Mouse (Mus musculus) hindbrain, embryonic 10.5 days (tissue): ENCODE data around the gene Ttc39b. TPM values are rescaled to one million over a fixed set of nuclear protein-coding genes. Genes with fewer than 3 reads are reported as not detected.

Experiments
- DNase-seq: peaks from one replicate; pipeline ENCODE4 v3.0.0-alpha.2; 2017; ENCODE audit warnings: low spot score
- H3K27ac ChIP-seq: fragments of 300-500 bp; sonication (generic); 2 replicates; pipeline ENCODE4 v1.5.1; 2016; ENCODE audit warnings: mild to moderate bottlenecking, moderate library complexity
- H3K27me3 ChIP-seq: fragments of 300-500 bp; sonication (generic); 2 replicates; pipeline ENCODE4 v1.6.1; 2016; ENCODE audit warnings: mild to moderate bottlenecking; ENCODE audit not compliant: poor library complexity, insufficient read depth, severe bottlenecking
- H3K36me3 ChIP-seq: fragments of 300-500 bp; sonication (generic); 2 replicates; pipeline ENCODE4 v1.6.1; 2016; ENCODE audit warnings: mild to moderate bottlenecking, moderate library complexity
- H3K4me1 ChIP-seq: fragments of 300-500 bp; sonication (generic); replicated peaks from 2 replicates; pipeline ENCODE4 v1.6.1; 2016; ENCODE audit warnings: mild to moderate bottlenecking
- H3K4me3 ChIP-seq: fragments of 300-500 bp; sonication (generic); 2 replicates; pipeline ENCODE4 v1.5.1; 2016; ENCODE audit warnings: mild to moderate bottlenecking, moderate library complexity
- H3K9me3 ChIP-seq: fragments of 300-500 bp; sonication (generic); 2 replicates; pipeline ENCODE4 v1.6.1; 2016; ENCODE audit warnings: mild to moderate bottlenecking, moderate library complexity
- WGBS: fragments of 180-500 bp; shearing (Covaris S2); methylation state at CpG from one replicate; pipeline ENCODE4 v1.1.7; 2016; 5-methylcytosine and 5-hydroxymethylcytosine counted together
- polyA plus RNA-seq: library from polyadenylated mRNA; unstranded; fragments of >200 nt; fragmentation: Nextera tagmentation; extraction: Ambion mirVana; gene quantifications from 2 replicates; pipeline ENCODE4 v1.2.1, GENCODE M21; 2016

Gene Ttc39b
- 1.8 and 2.5 TPM in 2 replicates for polyA plus RNA-seq

DNA sequence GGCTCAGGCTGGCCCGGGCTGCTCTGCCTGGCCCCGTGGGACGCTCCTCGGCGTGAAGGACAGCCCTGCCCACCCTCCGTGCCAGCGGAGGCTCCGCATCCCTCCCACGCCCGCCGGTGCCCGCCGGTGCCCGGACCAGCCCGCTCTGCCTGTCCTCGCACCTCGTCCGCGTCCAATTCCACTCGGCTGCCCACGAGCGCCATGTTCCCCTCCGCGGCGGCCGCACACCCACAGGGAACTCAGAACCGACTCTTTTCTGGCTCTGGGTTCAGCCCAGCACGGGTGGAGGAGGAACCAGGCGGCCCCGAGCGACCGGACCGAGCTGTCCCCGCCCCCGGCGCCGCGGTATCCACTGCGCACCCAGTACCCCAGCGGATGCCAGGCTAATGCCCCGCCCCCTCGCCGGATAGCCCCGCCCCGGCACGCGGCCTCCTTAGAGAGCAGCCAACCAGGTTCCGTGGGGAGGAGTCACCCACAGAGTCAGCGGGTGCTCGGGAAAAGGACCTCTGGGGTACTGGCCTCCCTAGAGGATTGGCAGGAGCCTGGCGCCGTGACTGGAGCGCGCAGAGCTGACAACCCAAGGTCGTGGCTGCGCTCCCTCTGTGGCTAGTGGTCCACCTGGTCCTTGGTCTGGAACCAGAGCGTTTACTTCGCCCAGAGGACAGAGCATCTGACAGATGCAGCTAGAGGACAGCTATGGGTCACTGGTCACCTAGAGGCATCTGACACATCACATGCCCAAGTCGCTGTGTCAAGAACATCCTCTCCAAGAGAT is at the start of gene Ttc39b:
TSS of gene Ttc39b (minus strand) at position 346 of the 775 bp plus-strand sequence.
- peak within 1 kb of the TSS; percentile 81 for H3K4me3 ChIP-seq
- DNase-seq, result peak; percentile 93
- H3K27me3 ChIP-seq, result peaks cover 28% of the 10 kb centered on the region
- peaks cover 17% of the 10 kb centered on the region for H3K4me1 ChIP-seq
- no peaks in the 10 kb centered on the region for H3K9me3 ChIP-seq
- WGBS, result under 1% methylated on average over 59 of the region's 59 CpGs
- H3K27ac ChIP-seq, result peak within 1 kb of the TSS; percentile 80
- H3K36me3 ChIP-seq, result no peaks in the 10 kb centered on the region

DNA sequence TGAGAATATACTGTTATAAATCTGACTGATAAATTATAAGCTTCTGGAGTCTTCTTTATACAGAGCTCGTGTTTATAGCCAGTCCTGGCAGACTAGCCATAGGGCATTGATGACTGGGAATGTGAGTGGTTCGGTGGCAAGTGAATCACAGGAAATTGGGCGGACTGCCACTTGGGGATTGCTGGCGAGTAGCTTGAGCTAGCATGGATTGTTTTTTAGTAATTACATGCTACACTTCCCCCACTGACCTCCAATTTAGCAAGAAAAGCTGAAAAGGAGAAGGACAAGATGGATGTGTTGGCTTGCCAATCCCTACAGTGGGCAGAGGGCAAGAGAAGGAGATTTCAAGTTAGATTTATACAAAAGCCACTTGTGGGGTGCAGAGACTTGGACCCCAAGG is 49.3 kb upstream of the Ttc39b start:
- Histone ChIP-seq H3K9me3 (no peaks in the 10 kb centered on the region), H3K36me3 (no peaks in the 10 kb centered on the region), H3K27me3 (no peaks in the 10 kb centered on the region), H3K27ac (no peak overlapping the region), H3K4me1 (no peaks in the 10 kb centered on the region), H3K4me3 (no peak overlapping the region)
- DNase-seq, result no peak
- WGBS, result 81% methylated on average over 4 of the region's 4 CpGs

DNA sequence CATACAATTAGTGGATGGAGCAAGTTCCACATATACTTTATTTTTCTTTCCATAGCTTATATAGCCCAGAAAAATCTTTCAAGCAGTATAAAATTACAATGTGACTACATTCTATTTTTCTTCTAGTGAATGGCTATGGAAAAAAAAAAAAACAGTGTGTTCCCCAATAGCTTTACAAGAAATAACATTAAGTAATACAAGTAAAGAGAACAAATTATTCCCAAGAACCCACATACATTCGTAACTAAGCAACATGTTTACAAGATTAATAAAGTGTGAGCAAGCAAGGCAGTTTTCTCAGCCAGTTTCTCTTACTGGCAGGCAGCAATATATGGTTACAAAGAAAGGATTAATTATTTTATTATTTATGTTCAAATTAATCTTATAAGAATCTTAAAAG is 33.7 kb upstream of the Ttc39b start:
- H3K27ac ChIP-seq, result no peak overlapping the region
- no peaks in the 10 kb centered on the region for H3K36me3 ChIP-seq
- H3K27me3 ChIP-seq, result no peaks in the 10 kb centered on the region
- no peak overlapping the region for H3K4me3 ChIP-seq
- 86% methylated on average over 1 of the region's 1 CpGs for WGBS
- no peak for DNase-seq
- H3K9me3 ChIP-seq, result peaks cover 12% of the 10 kb centered on the region; the same call in 1 of the 2 replicates
- no peaks in the 10 kb centered on the region for H3K4me1 ChIP-seq

DNA sequence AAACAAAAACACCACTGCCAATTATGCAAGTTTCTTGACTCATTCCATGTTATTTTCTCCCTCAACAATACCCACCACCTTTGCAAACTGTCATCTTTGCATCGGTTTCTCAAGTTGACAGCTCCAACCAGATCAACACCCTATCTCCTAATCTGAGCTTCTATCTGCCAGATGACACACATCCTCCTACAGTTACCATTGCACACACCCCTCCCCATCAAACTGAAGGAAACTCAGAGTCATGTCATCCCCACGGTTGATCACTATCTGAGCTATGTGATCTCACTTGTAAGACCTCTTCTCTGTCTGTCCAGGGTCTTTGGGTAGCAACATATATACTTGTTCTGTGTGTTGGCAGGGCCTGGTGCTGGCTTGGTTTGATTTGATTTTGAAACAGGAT is 30.7 kb upstream of the Ttc39b start:
- H3K4me3 ChIP-seq, result no peak overlapping the region
- no peak for DNase-seq

DNA sequence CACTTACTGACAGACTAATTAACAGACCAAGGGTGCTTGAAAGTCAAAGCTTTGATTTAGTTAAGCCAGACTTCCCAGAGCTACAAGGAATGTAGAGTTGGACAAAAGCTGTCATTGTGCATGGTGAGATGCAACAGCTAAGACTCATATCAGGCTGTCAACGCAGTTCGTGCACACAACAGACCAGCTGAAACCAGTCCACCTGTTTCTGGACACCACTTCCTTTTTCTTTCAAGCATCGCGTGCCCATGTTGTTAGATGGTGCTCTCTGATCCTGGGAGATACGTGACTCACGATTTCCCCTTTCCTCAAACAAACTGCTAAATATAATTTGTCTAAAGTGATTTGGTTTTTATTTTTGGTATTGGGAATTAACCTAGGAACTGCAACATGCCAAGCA is 29.9 kb upstream of the Ttc39b start:
- H3K27me3 ChIP-seq, result no peaks in the 10 kb centered on the region
- H3K27ac ChIP-seq, result no peak overlapping the region
- H3K4me3 ChIP-seq, result no peak overlapping the region
- H3K36me3 ChIP-seq, result no peaks in the 10 kb centered on the region
- 0 out of 2 replicates have a peak, but pooled peaks cover 5% of the 10 kb centered on the region for H3K9me3 ChIP-seq
- no peak for DNase-seq
- 81% methylated on average over 6 of the region's 6 CpGs for WGBS
- no peaks in the 10 kb centered on the region for H3K4me1 ChIP-seq

More for the DNA sequence above, 30.7 kb upstream of the Ttc39b start:
- 0 out of 2 replicates have a peak, but pooled peaks cover 6% of the 10 kb centered on the region for H3K9me3 ChIP-seq
- H3K4me1 ChIP-seq, result no peaks in the 10 kb centered on the region
- no peaks in the 10 kb centered on the region for H3K27me3 ChIP-seq
- H3K36me3 ChIP-seq, result no peaks in the 10 kb centered on the region
- H3K27ac ChIP-seq, result no peak overlapping the region
- 89% methylated on average over 2 of the region's 2 CpGs for WGBS

DNA sequence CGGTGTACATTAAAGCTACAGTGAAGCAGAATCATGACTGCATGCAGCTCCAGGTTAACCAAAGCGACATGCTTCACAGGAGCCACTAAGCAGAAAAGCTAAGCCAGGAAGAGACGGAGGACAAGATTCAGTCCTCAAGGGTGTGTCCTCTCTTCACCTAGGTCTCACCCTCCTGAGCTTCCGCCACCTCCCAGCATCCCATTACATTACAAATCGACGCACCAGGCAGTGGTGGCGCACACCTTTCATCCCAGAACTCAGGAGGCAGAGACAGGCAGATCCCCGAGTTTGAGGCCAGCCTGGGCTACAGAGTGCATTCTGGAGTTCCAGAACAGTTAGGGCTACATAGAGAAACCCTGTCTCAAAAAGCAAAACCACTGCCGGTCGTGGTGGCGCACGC is 29.2 kb upstream of the Ttc39b start:
- Histone ChIP-seq H3K27me3 (no peaks in the 10 kb centered on the region), H3K4me1 (no peaks in the 10 kb centered on the region), H3K4me3 (no peak overlapping the region), H3K9me3 (0 out of 2 replicates have a peak, but pooled peaks cover 5% of the 10 kb centered on the region), H3K36me3 (no peaks in the 10 kb centered on the region), H3K27ac (no peak overlapping the region)
- DNase-seq, result no peak
- WGBS, result 94% methylated on average over 12 of the region's 12 CpGs

DNA sequence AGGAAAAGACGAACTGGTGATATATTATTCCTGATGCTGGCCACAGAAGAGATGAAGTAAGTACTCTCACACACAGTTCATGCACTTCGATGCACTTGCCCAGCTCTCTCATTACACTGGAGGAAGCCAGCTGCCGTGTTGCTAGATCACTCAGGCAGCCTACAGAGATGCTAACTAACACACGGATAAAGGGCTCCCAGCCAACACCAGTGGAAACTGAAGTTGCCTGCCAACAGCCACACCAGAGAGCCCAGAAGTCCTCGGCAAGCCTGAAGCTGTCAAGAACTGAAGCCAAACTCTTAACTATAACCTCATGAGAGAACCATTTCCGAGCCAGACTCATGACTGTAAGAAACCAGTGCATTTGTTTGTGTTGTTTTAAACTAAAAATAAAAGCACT is 26.7 kb upstream of the Ttc39b start:
- H3K9me3 ChIP-seq, result no peaks in the 10 kb centered on the region
- H3K4me1 ChIP-seq, result no peaks in the 10 kb centered on the region
- H3K4me3 ChIP-seq, result no peak overlapping the region
- no peaks in the 10 kb centered on the region for H3K27me3 ChIP-seq
- 76% methylated on average over 6 of the region's 6 CpGs for WGBS
- H3K27ac ChIP-seq, result no peak overlapping the region
- no peak for DNase-seq
- H3K36me3 ChIP-seq, result no peaks in the 10 kb centered on the region

DNA sequence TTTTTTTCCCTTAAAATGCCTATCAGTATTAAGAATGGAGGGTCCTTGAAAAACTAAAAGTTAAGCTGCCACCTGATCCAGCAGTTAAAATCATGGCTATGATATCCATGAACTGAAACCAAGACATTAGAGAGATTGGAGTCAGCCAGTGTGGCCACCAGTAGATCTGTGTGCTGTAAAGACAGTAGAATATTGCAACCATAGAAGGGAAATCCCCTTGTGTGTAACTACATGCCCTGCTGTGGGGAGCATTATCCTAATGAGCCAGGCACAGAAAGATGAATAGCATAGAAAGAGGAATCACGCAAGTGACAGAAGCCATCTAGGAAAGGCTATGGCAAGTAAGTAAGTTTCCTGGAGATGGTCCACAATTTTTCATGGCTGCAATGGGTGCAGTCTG is 24.9 kb upstream of the Ttc39b start:
- 93% methylated on average over 1 of the region's 1 CpGs for WGBS

DNA sequence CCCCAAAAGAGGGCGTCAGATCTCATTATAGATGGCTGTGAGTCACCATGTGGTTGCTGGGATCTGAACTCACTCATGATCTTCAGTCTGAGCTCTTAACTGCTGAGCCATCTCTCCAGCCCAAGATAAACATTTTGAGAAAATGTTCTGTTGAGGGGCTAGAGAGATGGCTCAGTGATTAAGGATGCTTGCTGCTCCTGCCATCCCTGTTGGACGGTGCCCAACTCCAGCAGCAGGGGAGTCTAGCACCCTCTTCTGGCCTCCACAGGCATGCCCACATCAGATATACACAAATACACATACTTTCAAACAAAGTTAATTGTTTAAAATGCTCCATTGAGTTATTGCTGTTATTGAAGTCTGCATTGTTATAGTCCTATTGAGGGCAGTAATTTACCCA is 19.8 kb upstream of the Ttc39b start:
- H3K4me1 ChIP-seq, result no peaks in the 10 kb centered on the region
- no peak overlapping the region for H3K27ac ChIP-seq
- H3K9me3 ChIP-seq, result no peaks in the 10 kb centered on the region
- no peaks in the 10 kb centered on the region for H3K36me3 ChIP-seq
- H3K4me3 ChIP-seq, result no peak overlapping the region
- WGBS, result 74% methylated on average over 2 of the region's 2 CpGs
- H3K27me3 ChIP-seq, result no peaks in the 10 kb centered on the region
- no peak for DNase-seq

More for the DNA sequence above, 24.9 kb upstream of the Ttc39b start:
- Histone ChIP-seq H3K4me3 (no peak overlapping the region), H3K27ac (no peak overlapping the region), H3K36me3 (no peaks in the 10 kb centered on the region), H3K9me3 (no peaks in the 10 kb centered on the region), H3K27me3 (no peaks in the 10 kb centered on the region), H3K4me1 (no peaks in the 10 kb centered on the region)
- DNase-seq, result no peak

DNA sequence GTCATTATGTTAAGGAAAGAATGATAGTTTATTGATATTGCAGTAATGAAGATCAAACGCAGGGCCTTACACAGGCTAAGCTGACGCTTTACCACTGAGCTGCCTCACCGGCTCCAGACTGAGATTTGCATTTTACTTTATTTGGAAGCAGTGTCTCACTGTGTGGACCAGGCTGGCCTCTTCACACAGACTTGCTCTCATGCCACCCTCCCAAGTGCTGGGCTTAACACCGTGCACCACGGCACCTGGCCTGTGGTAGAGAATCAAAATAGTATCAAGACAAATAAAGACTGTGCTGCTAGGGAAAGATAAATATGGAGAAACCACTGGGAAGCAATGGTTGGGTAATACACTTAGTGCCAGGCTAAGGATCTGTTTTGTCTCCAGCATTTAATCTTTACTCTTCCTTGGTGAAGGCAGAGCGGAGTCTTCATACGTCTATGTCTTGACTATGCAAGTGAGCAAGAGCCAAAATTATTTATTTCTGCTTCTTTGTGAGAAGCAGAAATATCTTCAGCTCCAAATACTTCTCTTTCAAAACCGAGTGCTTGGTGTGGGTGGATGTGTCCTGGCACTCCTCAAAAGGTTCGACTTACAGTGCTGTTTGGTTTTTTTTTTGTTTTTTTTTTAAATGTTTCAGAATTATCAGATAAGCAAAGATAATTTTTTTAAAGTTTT is 19.2 kb upstream of the Ttc39b start:
- 84% methylated on average over 9 of the region's 9 CpGs for WGBS
- no peak overlapping the region for H3K4me3 ChIP-seq
- H3K9me3 ChIP-seq, result no peaks in the 10 kb centered on the region
- DNase-seq, result no peak
- no peaks in the 10 kb centered on the region for H3K4me1 ChIP-seq
- H3K36me3 ChIP-seq, result no peaks in the 10 kb centered on the region
- H3K27ac ChIP-seq, result no peak overlapping the region
- H3K27me3 ChIP-seq, result no peaks in the 10 kb centered on the region

DNA sequence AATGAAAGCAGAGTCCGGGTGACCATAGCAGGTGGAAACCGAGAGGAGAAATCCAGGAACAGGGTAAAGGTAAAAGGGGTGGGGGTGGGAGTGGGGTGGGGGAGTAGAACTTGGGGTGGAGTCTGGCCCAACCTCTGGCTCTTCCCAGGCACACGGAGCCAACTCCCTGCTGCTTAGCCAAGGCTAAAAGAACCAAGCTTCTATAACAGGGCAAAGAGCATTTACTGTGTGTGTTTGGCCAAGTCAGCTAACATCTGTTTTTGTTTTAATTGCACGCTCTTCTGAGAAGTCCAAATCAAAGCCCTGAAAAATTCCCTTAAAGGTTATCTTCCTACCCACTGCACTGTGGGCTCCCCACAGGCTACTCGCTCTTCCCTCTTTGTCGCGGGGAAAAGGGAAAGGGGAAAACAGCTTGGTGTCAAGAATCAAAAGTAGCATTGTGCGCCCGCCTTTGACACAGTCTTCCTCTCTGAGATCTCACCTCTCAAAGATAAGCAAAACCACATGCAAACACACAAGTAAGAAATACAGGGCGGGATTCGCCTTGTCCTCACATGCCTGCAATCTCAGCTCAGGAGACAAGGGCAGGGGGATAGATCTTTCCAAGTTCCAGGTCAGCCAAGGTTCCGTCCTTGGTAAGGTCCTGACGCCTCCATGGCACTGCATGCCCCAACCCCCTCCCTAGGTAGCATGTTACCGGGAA is 18.4 kb upstream of the Ttc39b start:
- H3K4me3 ChIP-seq, result no peak overlapping the region
- WGBS, result 57% methylated on average over 14 of the region's 14 CpGs
- no peaks in the 10 kb centered on the region for H3K4me1 ChIP-seq
- DNase-seq, result peak; percentile 10
- no peak overlapping the region for H3K27ac ChIP-seq
- no peaks in the 10 kb centered on the region for H3K9me3 ChIP-seq
- H3K36me3 ChIP-seq, result no peaks in the 10 kb centered on the region
- H3K27me3 ChIP-seq, result no peaks in the 10 kb centered on the region

DNA sequence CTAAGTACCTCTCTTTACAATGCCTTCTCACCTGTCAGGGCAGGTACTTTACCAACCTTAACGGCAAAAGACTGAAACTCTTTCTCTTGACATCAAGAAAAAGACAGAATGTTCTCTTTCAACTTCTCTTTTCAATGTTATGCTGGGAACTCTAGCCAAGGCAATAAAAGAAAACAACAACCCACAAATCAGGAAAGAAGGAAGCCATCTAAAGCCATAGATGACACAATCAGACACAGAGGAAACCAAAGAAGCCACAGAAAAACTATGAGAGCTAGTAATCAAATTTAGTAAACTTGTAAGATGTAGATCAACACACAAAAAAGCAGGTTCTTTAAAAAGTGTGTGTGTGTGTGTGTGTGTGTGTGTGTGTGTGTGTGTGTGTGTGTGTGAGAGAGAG is 15.3 kb upstream of the Ttc39b start:
- no peak for DNase-seq
- WGBS, result 93% methylated on average over 1 of the region's 1 CpGs
- H3K9me3 ChIP-seq, result no peaks in the 10 kb centered on the region
- no peaks in the 10 kb centered on the region for H3K36me3 ChIP-seq
- no peak overlapping the region for H3K4me3 ChIP-seq
- no peaks in the 10 kb centered on the region for H3K4me1 ChIP-seq
- no peak overlapping the region for H3K27ac ChIP-seq
- no peaks in the 10 kb centered on the region for H3K27me3 ChIP-seq

DNA sequence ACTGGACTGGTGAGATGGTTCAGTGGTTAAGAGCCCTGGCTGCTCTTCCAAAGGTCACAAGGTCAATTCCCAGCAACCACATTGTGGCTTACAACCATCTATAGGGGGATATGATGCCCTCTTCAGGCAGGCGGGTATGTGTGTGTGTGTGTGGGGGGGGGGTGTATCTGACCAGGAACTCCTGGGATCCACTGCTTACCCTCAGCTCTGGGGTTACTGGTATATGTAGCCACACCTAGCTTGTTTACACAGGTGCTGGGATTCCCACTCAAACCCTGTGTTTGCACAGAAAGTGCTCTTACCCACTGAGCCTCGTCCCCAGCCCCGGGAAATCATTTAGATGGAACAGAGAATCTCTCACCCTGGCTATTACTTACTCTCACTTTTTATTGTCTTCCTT is 13.7 kb upstream of the Ttc39b start:
- DNase-seq, result no peak
- Histone ChIP-seq H3K36me3 (no peaks in the 10 kb centered on the region), H3K9me3 (no peaks in the 10 kb centered on the region), H3K4me1 (no peaks in the 10 kb centered on the region), H3K27me3 (no peaks in the 10 kb centered on the region), H3K4me3 (no peak overlapping the region), H3K27ac (no peak overlapping the region)
- 66% methylated on average over 3 of the region's 3 CpGs for WGBS
